Mouse (Mus musculus) small intestine, adult 2 months (tissue): ENCODE results near the gene Traf4.

ENCODE experiments used
- CTCF ChIP-seq: fragments of 200-500 bp; IDR thresholded peaks from 2 replicates; pipeline ENCODE4 v1.5.1; 2012; ENCODE audit warnings: low read depth, mild to moderate bottlenecking, control low read depth, inconsistent platforms, low read length, moderate library complexity, mixed read lengths; ENCODE audit not compliant: insufficient replicate concordance, insufficient read length; ENCODE audit errors: extremely low read depth
- POLR2A ChIP-seq: fragments of 200-500 bp; IDR thresholded peaks from 2 replicates; pipeline ENCODE4 v1.6.1; 2012; ENCODE audit warnings: low read depth, mild to moderate bottlenecking, control low read depth, inconsistent platforms, low read length, moderate library complexity

DNA sequence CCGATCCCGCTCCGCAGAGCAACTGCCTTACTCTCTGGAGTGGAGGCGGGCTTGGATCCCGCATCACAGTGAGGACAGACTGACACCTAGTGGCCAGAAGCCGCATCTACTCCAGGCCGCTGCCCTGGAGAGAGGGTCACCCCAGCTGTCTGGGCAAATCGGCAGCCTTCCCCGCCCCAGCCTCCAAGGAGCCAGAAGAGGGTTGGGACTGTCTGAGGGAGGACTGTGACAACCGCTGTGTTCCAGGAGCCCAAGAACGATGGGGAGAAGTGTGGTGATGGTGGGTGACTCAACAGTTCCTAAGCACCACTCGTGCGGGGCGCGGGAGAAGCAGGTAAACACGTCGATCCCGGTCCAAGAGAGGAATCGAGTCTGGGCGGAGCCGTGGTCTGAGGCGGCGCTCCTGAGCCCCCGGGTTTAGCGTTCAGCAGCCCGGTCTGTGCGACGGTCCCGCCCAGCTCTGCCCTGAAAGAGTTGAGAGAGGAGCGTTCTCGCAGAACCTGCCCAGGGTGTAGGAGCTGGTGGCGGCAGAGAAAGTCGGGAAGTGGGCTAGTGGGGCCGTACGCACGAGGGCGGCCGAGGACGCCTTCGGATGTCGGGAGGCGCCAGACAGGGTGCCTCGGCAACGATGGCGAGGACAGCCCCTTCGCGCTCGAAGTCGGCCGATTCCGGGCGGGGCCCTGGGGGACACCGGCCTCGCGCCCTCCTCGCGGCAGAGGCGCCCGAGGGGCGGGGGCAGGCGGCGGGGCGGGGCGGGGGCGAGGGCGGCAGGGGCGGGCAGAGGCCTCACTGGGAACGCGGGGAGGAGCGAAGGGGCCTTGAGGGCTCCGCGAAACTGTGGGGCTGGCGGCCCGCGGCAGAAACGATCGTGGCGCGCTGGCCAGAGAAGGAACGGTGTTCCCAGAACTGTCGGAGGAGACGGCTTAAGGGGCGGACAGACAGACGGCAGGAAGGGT is 12.8 kb upstream of the Traf4 start:
- TF ChIP-seq CTCF (peak; percentile 92; the same call in 1 of the 2 replicates), POLR2A (peak; percentile 23)
